Mouse (Mus musculus) MEL (cell line): ENCODE results near the gene Fn1. TPM values are rescaled to one million over a fixed set of nuclear protein-coding genes. Genes with fewer than 3 reads are reported as not detected.

ENCODE experiments used
- DNase-seq: peaks from one replicate; pipeline ENCODE4 v3.0.0; 2011; ENCODE audit warnings: low read depth, low spot score
- H3K27ac ChIP-seq: 2 replicates; pipeline ENCODE4 v1.5.1; 2012; ENCODE audit warnings: low read depth, mild to moderate bottlenecking, control low read depth, low read length, moderate library complexity; ENCODE audit not compliant: control insufficient read depth
- H3K27me3 ChIP-seq, 2 experiments: fragments of 150-350 bp in 1 of 2; sonication (generic) in 1 of 2; 2 replicates each; pipeline ENCODE4 v1.6.1; 2012; ENCODE audit warnings: low read length in 2 of 2, mild to moderate bottlenecking in 2 of 2, improper control_type of control experiment in 1 of 2, moderate library complexity in 1 of 2; ENCODE audit not compliant: insufficient read depth in 2 of 2, control insufficient read depth in 1 of 2
- H3K36me3 ChIP-seq, 2 experiments: 2 replicates each; pipeline ENCODE4 v1.6.1; 2012 to 2014; ENCODE audit warnings: low read length in 2 of 2, improper control_type of control experiment in 1 of 2, inconsistent platforms in 1 of 2, mild to moderate bottlenecking in 1 of 2; ENCODE audit not compliant: insufficient read depth in 2 of 2, control insufficient read depth in 1 of 2
- H3K4me1 ChIP-seq, 2 experiments: fragments of 150-350 bp in 1 of 2; sonication (generic) in 1 of 2; 2 replicates each; pipeline ENCODE4 v1.6.1; 2012; ENCODE audit warnings: low read length in 2 of 2, improper control_type of control experiment in 1 of 2, mild to moderate bottlenecking in 1 of 2; ENCODE audit not compliant: insufficient read depth in 2 of 2, control insufficient read depth in 1 of 2
- H3K4me3 ChIP-seq, 2 experiments: fragments of 150-350 bp in 1 of 2; sonication (generic) in 1 of 2; 2 replicates each; pipeline ENCODE4 v1.5.1; 2012; ENCODE audit warnings: low read depth in 2 of 2, low read length in 2 of 2, mild to moderate bottlenecking in 2 of 2, moderate library complexity in 2 of 2, control low read depth in 1 of 2, improper control_type of control experiment in 1 of 2; ENCODE audit not compliant: control insufficient read depth in 1 of 2, insufficient read depth in 1 of 2
- H3K79me2 ChIP-seq: 2 replicates; pipeline ENCODE4 v1.6.1; 2012; ENCODE audit warnings: mild to moderate bottlenecking, low read length, moderate library complexity; ENCODE audit not compliant: control insufficient read depth, poor library complexity, insufficient read depth
- H3K9ac ChIP-seq: 2 replicates; pipeline ENCODE4 v1.6.1; 2012; ENCODE audit warnings: low read depth, mild to moderate bottlenecking, control low read depth, low read length, moderate library complexity; ENCODE audit not compliant: control insufficient read depth, poor library complexity, severe bottlenecking
- H3K9me3 ChIP-seq: fragments of 150-350 bp; sonication (generic); replicated peaks from 2 replicates; pipeline ENCODE4 v1.6.1; 2012; ENCODE audit warnings: mild to moderate bottlenecking, low read length, improper control_type of control experiment, moderate library complexity; ENCODE audit not compliant: insufficient read depth
- CHD2 ChIP-seq: IDR thresholded peaks from 2 replicates; pipeline ENCODE4 v1.6.1; 2011; ENCODE audit warnings: low read length, improper control_type of control experiment
- CTCF ChIP-seq, 3 experiments: IDR thresholded peaks in 2 of 3; conservative IDR thresholded peaks in 1 of 3; 2 replicates each; pipeline ENCODE4 v1.5.1; 2011 to 2012; ENCODE audit warnings: low read length in 3 of 3, low read depth in 2 of 3, mild to moderate bottlenecking in 2 of 3, improper control_type of control experiment in 1 of 3, inconsistent platforms in 1 of 3, mixed read lengths in 1 of 3, moderate library complexity in 1 of 3; ENCODE audit not compliant: control insufficient read depth in 1 of 3, insufficient read depth in 1 of 3, poor library complexity in 1 of 3, severe bottlenecking in 1 of 3
- E2F4 ChIP-seq: IDR thresholded peaks from 2 replicates; pipeline ENCODE4 v1.6.1; 2011; ENCODE audit warnings: low read depth, low read length, improper control_type of control experiment, borderline replicate concordance
- ELF1 ChIP-seq: IDR thresholded peaks from 2 replicates; pipeline ENCODE4 v1.6.1; 2014; ENCODE audit warnings: low read depth, mild to moderate bottlenecking, inconsistent platforms, low read length, improper control_type of control experiment, moderate library complexity
- EP300 ChIP-seq, 2 experiments: IDR thresholded peaks; 2 replicates each; pipeline ENCODE4 v1.6.1; 2011; ENCODE audit warnings: improper control_type of control experiment in 2 of 2, low read length in 2 of 2, low read depth in 1 of 2, mild to moderate bottlenecking in 1 of 2
- ETS1 ChIP-seq: IDR thresholded peaks from 2 replicates; pipeline ENCODE4 v1.6.1; 2012; ENCODE audit warnings: low read depth, mild to moderate bottlenecking, inconsistent platforms, low read length, improper control_type of control experiment, moderate library complexity
- GABPA ChIP-seq: IDR thresholded peaks from 2 replicates; pipeline ENCODE4 v1.6.1; 2012; ENCODE audit warnings: low read depth, mild to moderate bottlenecking, inconsistent platforms, low read length, improper control_type of control experiment, moderate library complexity
- JUND ChIP-seq: IDR thresholded peaks from 2 replicates; pipeline ENCODE4 v1.6.1; 2011; ENCODE audit warnings: low read depth, mild to moderate bottlenecking, improper control_type of control experiment, low read length
- KAT2A ChIP-seq: conservative IDR thresholded peaks from 2 replicates; pipeline ENCODE4 v1.6.1; 2012; ENCODE audit warnings: low read depth, low read length, improper control_type of control experiment, inconsistent platforms
- MEF2A ChIP-seq: IDR thresholded peaks from 2 replicates; pipeline ENCODE4 v1.6.1; 2014; ENCODE audit warnings: low read depth, mild to moderate bottlenecking, inconsistent platforms, low read length, improper control_type of control experiment; ENCODE audit not compliant: poor library complexity, insufficient replicate concordance, severe bottlenecking; ENCODE audit errors: extremely low read depth
- NELFE ChIP-seq: IDR thresholded peaks from 2 replicates; pipeline ENCODE4 v1.6.1; 2011; ENCODE audit warnings: low read depth, low read length, improper control_type of control experiment
- NRF1 ChIP-seq: IDR thresholded peaks from 2 replicates; pipeline ENCODE4 v1.6.1; 2014; ENCODE audit warnings: low read depth, mild to moderate bottlenecking, inconsistent platforms, low read length, improper control_type of control experiment, moderate library complexity; ENCODE audit not compliant: poor library complexity, insufficient read depth, severe bottlenecking
- POLR2AphosphoS2 ChIP-seq: IDR thresholded peaks from 2 replicates; pipeline ENCODE4 v1.6.1; 2011; ENCODE audit warnings: low read length, improper control_type of control experiment
- RCOR1 ChIP-seq: IDR thresholded peaks from 2 replicates; pipeline ENCODE4 v1.6.1; 2012; ENCODE audit warnings: low read depth, mild to moderate bottlenecking, inconsistent platforms, low read length, improper control_type of control experiment
- SMC3 ChIP-seq: IDR thresholded peaks from 2 replicates; pipeline ENCODE4 v1.6.1; 2011; ENCODE audit warnings: low read depth, low read length, improper control_type of control experiment
- TAL1 ChIP-seq: IDR thresholded peaks from 2 replicates; pipeline ENCODE4 v1.6.1; 2012; ENCODE audit warnings: mild to moderate bottlenecking, inconsistent platforms, low read length, moderate library complexity, mixed read lengths
- TBP ChIP-seq: IDR thresholded peaks from 2 replicates; pipeline ENCODE4 v1.8.0; 2011; ENCODE audit warnings: low read depth, low read length, improper control_type of control experiment
- TCF12 ChIP-seq: IDR thresholded peaks from 2 replicates; pipeline ENCODE4 v1.6.1; 2014; ENCODE audit warnings: low read depth, mild to moderate bottlenecking, inconsistent platforms, low read length, improper control_type of control experiment, moderate library complexity
- USF1 ChIP-seq: IDR thresholded peaks from 2 replicates; pipeline ENCODE4 v1.6.1; 2014; ENCODE audit warnings: low read depth, mild to moderate bottlenecking, inconsistent platforms, low read length, improper control_type of control experiment, moderate library complexity
- USF2 ChIP-seq, 2 experiments: IDR thresholded peaks; 2 replicates each; pipeline ENCODE4 v1.6.1; 2011 to 2012; ENCODE audit warnings: improper control_type of control experiment in 2 of 2, low read length in 2 of 2, borderline replicate concordance in 1 of 2, inconsistent platforms in 1 of 2, low read depth in 1 of 2, mild to moderate bottlenecking in 1 of 2; ENCODE audit not compliant: insufficient read depth in 1 of 2
- ZMIZ1 ChIP-seq: IDR thresholded peaks from 2 replicates; pipeline ENCODE4 v1.6.1; 2012; ENCODE audit warnings: low read depth, mild to moderate bottlenecking, inconsistent platforms, low read length, improper control_type of control experiment, moderate library complexity
- polyA plus RNA-seq, 2 experiments: library from polyadenylated mRNA; stranded (reverse) in 1 of 2; unstranded in 1 of 2; fragments of >175 nt in 1 of 2; fragments of >200 nt in 1 of 2; gene quantifications; 2 replicates each; pipeline versions ENCODE4 v1.2.1 to v1.2.4; 2012; ENCODE audit warnings: low replicate concordance in 2 of 2, low read depth in 1 of 2; ENCODE audit not compliant: insufficient read length in 2 of 2, insufficient read depth in 1 of 2, missing spikeins in 1 of 2
- total RNA-seq: library from RNA; depleted of rRNA; stranded (reverse); fragments of 300-350 nt; gene quantifications from 2 replicates; pipeline ENCODE4 v1.2.3, GENCODE M21; 2012

The Fn1 gene
- total and polyA plus RNA-seq, 3 experiments: 0.56 TPM; not detected in 2

DNA sequence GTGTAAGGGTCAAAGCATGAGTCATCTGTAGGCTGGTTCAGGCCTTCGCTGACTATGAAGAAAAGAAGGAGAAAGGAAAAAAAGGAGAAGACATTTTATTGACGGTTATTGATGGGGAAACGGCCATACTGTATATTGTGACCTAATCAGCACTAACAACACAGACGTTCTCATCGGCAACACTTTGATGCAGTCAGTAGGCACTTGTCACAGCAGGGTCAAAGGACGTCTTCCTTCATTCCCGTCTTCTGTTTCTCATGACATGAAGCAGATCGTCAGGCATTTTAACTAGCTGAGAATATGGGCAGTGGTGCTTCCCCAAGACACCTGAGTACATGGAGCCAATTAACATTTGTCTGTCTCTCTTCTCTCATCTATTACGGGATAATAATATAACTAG is 59.8 kb downstream of the Fn1 start:
- no peak for DNase-seq
- no peak overlapping the region for H3K9ac ChIP-seq
- no peak overlapping the region for H3K27ac ChIP-seq
- H3K36me3 ChIP-seq: no peaks in the 10 kb centered on the region
- no peaks in the 10 kb centered on the region for H3K79me2 ChIP-seq
- H3K27me3 ChIP-seq: no peaks in the 10 kb centered on the region; a peak in 1 of 4 replicates
- TF ChIP-seq POLR2AphosphoS2 (no peak), GABPA (no peak), ELF1 (no peak), CHD2 (no peak), KAT2A (no peak)
- H3K4me1 ChIP-seq: no peaks in the 10 kb centered on the region
- no peak overlapping the region for H3K4me3 ChIP-seq
- no peaks in the 10 kb centered on the region for H3K9me3 ChIP-seq

GRCm38 (mm10) chr1:71590038-71590437 is 63.0 kb downstream of the Fn1 start:
- Histone ChIP-seq H3K79me2 (no peaks in the 10 kb centered on the region), H3K4me3 (no peak overlapping the region), H3K9me3 (no peaks in the 10 kb centered on the region), H3K36me3 (no peaks in the 10 kb centered on the region), H3K27ac (no peak overlapping the region), H3K27me3 (no peaks in the 10 kb centered on the region; a peak in 1 of 4 replicates), H3K9ac (no peak overlapping the region), H3K4me1 (no peaks in the 10 kb centered on the region)
- DNase-seq: no peak
- TF ChIP-seq JUND (no peak), ELF1 (no peak), POLR2AphosphoS2 (no peak), TBP (no peak), CHD2 (no peak), TCF12 (no peak), EP300 (IDR thresholded peaks at IDR 0.05; ENCODE audit: low read depth in 1 of 2, low read length in 2 of 2) (no peak), USF1 (no peak), CTCF (IDR thresholded peaks at IDR 0.05 in 2 of 3, conservative IDR thresholded peaks at IDR 0.05 in 1 of 3; ENCODE audit: control insufficient read depth in 1 of 3, insufficient read depth in 1 of 3, low read depth in 2 of 3, low read length in 3 of 3, poor library complexity in 1 of 3, severe bottlenecking in 1 of 3) (no peak), NELFE (no peak), SMC3 (no peak), TAL1 (no peak), E2F4 (no peak), USF2 (IDR thresholded peaks at IDR 0.05; ENCODE audit: borderline replicate concordance in 1 of 2, insufficient read depth in 1 of 2, low read depth in 1 of 2, low read length in 2 of 2) (no peak)

GRCm38 (mm10) chr1:71586658-71587057 is 66.3 kb downstream of the Fn1 start:
- TF ChIP-seq USF1 (no peak), NRF1 (no peak), TCF12 (no peak), ZMIZ1 (no peak), MEF2A (no peak), KAT2A (no peak), NELFE (no peak), RCOR1 (no peak), POLR2AphosphoS2 (no peak), ETS1 (no peak)
- Histone ChIP-seq H3K27ac (no peak overlapping the region), H3K4me3 (no peak overlapping the region), H3K9me3 (no peaks in the 10 kb centered on the region), H3K27me3 (no peaks in the 10 kb centered on the region; a peak in 1 of 4 replicates), H3K36me3 (no peaks in the 10 kb centered on the region), H3K4me1 (no peaks in the 10 kb centered on the region; a peak in 1 of 4 replicates), H3K9ac (no peak overlapping the region), H3K79me2 (no peaks in the 10 kb centered on the region)
- no peak for DNase-seq
